Mouse (Mus musculus) left cerebral cortex, adult 8-10 months (tissue): ENCODE data around the gene Tfpi2. TPM values are rescaled to one million over a fixed set of nuclear protein-coding genes. Genes with fewer than 3 reads are reported as not detected.

ENCODE experiments used
- DNase-seq, 2 experiments: peaks; one replicate each; pipeline ENCODE4 v3.0.0; 2022; ENCODE audit warnings: low spot score in 2 of 2
- total RNA-seq, 4 experiments: library from RNA; stranded (reverse); gene quantifications; 2 replicates each; pipeline ENCODE4 v1.2.4; 2022

The Tfpi2 gene
- total RNA-seq, 4 experiments from 2014 or later: 0.33 TPM; not detected in 3

- DNase-seq: no peak
These were observed 72.7 kb downstream of the Tfpi2 start for GRCm38 (mm10) chr6:3916015-3916414.

Other genes with a start within 250 kb of the Tfpi2 start
- gene Calcr, start 224.2 kb downstream of the Tfpi2 start, total RNA-seq: under 1 TPM; 0.33 to 0.98 (median 0.55) TPM
- gene Gngt1, start 4.9 kb upstream of the Tfpi2 start, total RNA-seq: not detected
- gene Gng11, start 15.0 kb upstream of the Tfpi2 start, total RNA-seq: 10 to 100 TPM; 11.1 to 16.1 (median 13.0) TPM
- 10 to 100 TPM; 20.7 to 24.4 (median 22.8) TPM for gene Bet1, start 98.1 kb upstream of the Tfpi2 start, total RNA-seq